ENCODE assay signal across 7 mouse cellular contexts in genomic region chr10:12919287-12919686, GRCm38 (mm10). TPM values are rescaled to one million over a fixed set of nuclear protein-coding genes. Genes with fewer than 3 reads are reported as not detected.
A peak's percentile ranks its signal among the peaks of the same experiment; 100 is the strongest.
DNase-seq lines count a peak whose midpoint lies in the region; ATAC-seq and TF ChIP-seq lines count a peak whose summit lies in the region.

No protein-coding gene starts in this region.

- TF ChIP-seq POLR2A in lung, adult 2 months (IDR thresholded peaks at IDR 0.05; ENCODE audit: borderline replicate concordance, extremely low read depth, low read depth, low read length): no peak

- no peak overlapping the region for H3K27ac ChIP-seq in left cerebral cortex, adult 2 months
- H3K27ac ChIP-seq in hindbrain, embryonic 16.5 days (ENCODE audit: low read depth, low read length): no peak overlapping the region

- no peak overlapping the region for H3K4me3 ChIP-seq in left cerebral cortex, adult 2 months
- H3K4me3 ChIP-seq in lung, adult 2 months (replicated peaks; ENCODE audit: extremely low read depth, low read depth, low read length): no peak overlapping the region
- no peak overlapping the region for H3K4me3 ChIP-seq in hindbrain, embryonic 16.5 days (ENCODE audit: low read length)

- WGBS in lung, adult 2 months: 29% methylated on average over 5 of the region's 5 CpGs
- WGBS in hindbrain, embryonic 16.5 days: 40% methylated on average over 5 of the region's 5 CpGs

- intact Hi-C loops in left cerebral cortex, adult 2 months (cut with DNase I): no loop called here
- intact Hi-C loops in left cerebral cortex, postnatal 36 days (cut with DNase I): loop anchor here (10.0 kb wide), 1 partner anchor 104 kb away; no protein-coding TSS in a partner anchor
- intact Hi-C loops in heart, postnatal 14 days (cut with DNase I): no loop called here

- no peak for DNase-seq in left cerebral cortex, adult 2 months (ENCODE audit: extremely low spot score in 1 of 2, low spot score in 2 of 2)
- no peak for DNase-seq in left cerebral cortex, postnatal 36 days (ENCODE audit: low spot score in 2 of 2)
- DNase-seq in adrenal gland, postnatal 25 days: peak; percentile 35
- peak; percentile 29 to 43 for DNase-seq in heart, postnatal 14 days
- DNase-seq in lung, adult 2 months: no peak
- no peak for DNase-seq in spleen, adult 18-20 months

- ATAC-seq in hindbrain, embryonic 16.5 days: no peak

- no peaks in the 10 kb centered on the region; the same call in 1 of the 2 replicates for H3K4me1 ChIP-seq in lung, adult 2 months (ENCODE audit: control insufficient read depth, insufficient read depth, low read length)
- peaks cover 7% of the 10 kb centered on the region for H3K4me1 ChIP-seq in hindbrain, embryonic 16.5 days (ENCODE audit: control insufficient read depth, insufficient read depth, low read depth, low read length)

- H3K4me2 ChIP-seq in hindbrain, embryonic 16.5 days (ENCODE audit: low read length): no peak overlapping the region

- no peaks in the 10 kb centered on the region for H3K27me3 ChIP-seq in hindbrain, embryonic 16.5 days (replicated peaks; ENCODE audit: control insufficient read depth, insufficient read depth, low read length)

- H3K36me3 ChIP-seq in hindbrain, embryonic 16.5 days (ENCODE audit: control insufficient read depth, insufficient read depth, low read length): no peaks in the 10 kb centered on the region

- H3K9ac ChIP-seq in hindbrain, embryonic 16.5 days (ENCODE audit: low read depth, low read length): no peak overlapping the region

- H3K9me3 ChIP-seq in hindbrain, embryonic 16.5 days (ENCODE audit: control insufficient read depth, low read length): no peaks in the 10 kb centered on the region

- peak; percentile 43 for TF ChIP-seq CTCF in left cerebral cortex, adult 2 months (IDR thresholded peaks at IDR 0.05)
- TF ChIP-seq CTCF in lung, adult 2 months (IDR thresholded peaks at IDR 0.05; ENCODE audit: insufficient read depth, low read length): peak; percentile 42; the same call in 1 of the 2 replicates

RNA-seq across cellular contexts. Expression of gene Stx11, which starts 44.8 kb away (rescaled TPM):
- total RNA-seq in left cerebral cortex, adult 2 months (2021): under 1 TPM; 0.07 to 0.23 TPM
- under 1 TPM in 1 of 2 experiments, not detected in 1; 0.39 TPM for total RNA-seq in left cerebral cortex, postnatal 36 days (2021)
- 13.1 and 16.1 TPM in 2 replicates for total RNA-seq in adrenal gland, postnatal 25 days (2021)
- 1 to 10 TPM; 1.8 to 1.9 TPM for total RNA-seq in heart, postnatal 14 days (2021)
- polyA plus RNA-seq in lung, adult 2 months (2012; rRNA removed): 16.0 and 17.1 TPM in 2 replicates
- polyA plus RNA-seq in hindbrain, embryonic 16.5 days (2015; fragmentation: Nextera tagmentation; extraction: Ambion mirVana): 2.1 and 2.5 TPM in 2 replicates

RNA-seq across cellular contexts. Expression of gene Utrn, which starts 50.1 kb away (rescaled TPM):
- total RNA-seq in left cerebral cortex, adult 2 months (2021): 10 to 100 TPM; 65.4 to 69.3 TPM
- 10 to 100 TPM; 61.6 to 61.7 TPM for total RNA-seq in left cerebral cortex, postnatal 36 days (2021)
- total RNA-seq in adrenal gland, postnatal 25 days (2021): 91.5 and 114 TPM in 2 replicates
- total RNA-seq in heart, postnatal 14 days (2021): 10 to 100 TPM; 69.6 to 72.4 TPM
- 47.7 and 59.1 TPM in 2 replicates for polyA plus RNA-seq in lung, adult 2 months (2012; rRNA removed)
- 25.4 and 25.7 TPM in 2 replicates for polyA plus RNA-seq in hindbrain, embryonic 16.5 days (2015; fragmentation: Nextera tagmentation; extraction: Ambion mirVana)

Comparison
In these comparisons a context has a peak if more than half of its experiments do, and no peak if none do; other contexts are left out.
1. DNase-seq: peak in adrenal gland, postnatal 25 days (single experiment) and heart, postnatal 14 days (2 of 2); none in left cerebral cortex, adult 2 months (0 of 2), left cerebral cortex, postnatal 36 days (0 of 2), lung, adult 2 months (single experiment) and spleen, adult 18-20 months (0 of 2).